Mouse (Mus musculus): Measurements from ENCODE around the gene Pth2.

- TF ChIP-seq POLR2A (IDR thresholded peaks at IDR 0.05; ENCODE audit: extremely low read depth, insufficient read depth, low read length) (no peak), CTCF (IDR thresholded peaks at IDR 0.05; ENCODE audit: low read depth, low read length) (no peak)
These were observed 29.5 kb upstream of the Pth2 start for GRCm38 (mm10) chr7:45151303-45151702.
